ENCODE assay signal across 35 mouse cellular contexts in genomic region chr6:73587686-73588085, GRCm38 (mm10).
DNase-seq lines count a peak whose midpoint lies in the region; ATAC-seq lines count a peak whose summit lies in the region.
"Had no signal": no experiment of that assay in that cellular context is flagged by ENCODE, and none has a peak within 500 bp of the region (broad histone marks: within the 10 kb centered on the region; RNA-seq: fewer than 3 reads in every experiment).

No protein-coding gene starts in this region.

- 90% methylated on average over 2 of the region's 2 CpGs for WGBS in forebrain, embryonic 14.5 days

- ATAC-seq in cerebellum, adult (ENCODE audit: insufficient number of reproducible peaks, low FRiP score, low TSS enrichment): peak; percentile 36; the same call in 1 of the 2 replicates
- no peak for ATAC-seq in forebrain, embryonic 14.5 days
- ATAC-seq: activated CD4-positive, CD25-positive, alpha-beta regulatory T cell, adult 4 months; inflammation-experienced regulatory T-cells, adult 6 months had no signal

- no peak overlapping the region for H3K4me3 ChIP-seq in forebrain, embryonic 14.5 days (ENCODE audit: low read depth, low read length)
- H3K4me3 ChIP-seq: embryonic facial prominence, embryonic 10.5 days; embryonic facial prominence, embryonic 15.5 days; forebrain, embryonic 12.5 days; gastrocnemius, adult 2 months; heart, adult 2 months; heart, embryonic 13.5 days; hindbrain, embryonic 15.5 days; layer of hippocampus, adult 2 months; neural tube, embryonic 13.5 days had no signal

- no peak overlapping the region for H3K27ac ChIP-seq in forebrain, embryonic 14.5 days (ENCODE audit: low read depth, low read length)
- H3K27ac ChIP-seq: embryonic facial prominence, embryonic 10.5 days; embryonic facial prominence, embryonic 15.5 days; forebrain, embryonic 12.5 days; gastrocnemius, adult 2 months; heart, adult 2 months; heart, embryonic 13.5 days; hindbrain, embryonic 15.5 days; layer of hippocampus, adult 2 months; liver, embryonic 14.5 days; neural tube, embryonic 13.5 days; stomach, postnatal 0 days had no signal

- H3K4me1 ChIP-seq in forebrain, embryonic 14.5 days (ENCODE audit: control insufficient read depth, insufficient read depth, low read length): no peaks in the 10 kb centered on the region
- H3K4me1 ChIP-seq: embryonic facial prominence, embryonic 10.5 days; embryonic facial prominence, embryonic 15.5 days; forebrain, embryonic 12.5 days; heart, embryonic 13.5 days; hindbrain, embryonic 15.5 days; neural tube, embryonic 13.5 days had no signal

- no peaks in the 10 kb centered on the region for H3K36me3 ChIP-seq in forebrain, embryonic 14.5 days (ENCODE audit: control insufficient read depth, insufficient read depth, low read length)
- H3K36me3 ChIP-seq: embryonic facial prominence, embryonic 10.5 days; embryonic facial prominence, embryonic 15.5 days; forebrain, embryonic 12.5 days; heart, embryonic 13.5 days; hindbrain, embryonic 15.5 days; neural tube, embryonic 13.5 days had no signal

- no peaks in the 10 kb centered on the region for H3K27me3 ChIP-seq in forebrain, embryonic 14.5 days (replicated peaks; ENCODE audit: control insufficient read depth, insufficient read depth, low read length)
- H3K27me3 ChIP-seq: CH12.LX; embryonic facial prominence, embryonic 15.5 days; forebrain, embryonic 12.5 days; heart, embryonic 13.5 days; hindbrain, embryonic 15.5 days; neural tube, embryonic 13.5 days had no signal

- DNase-seq in cerebellum, adult 8-10 months: no peak
- peak; percentile 7 for DNase-seq in layer of hippocampus, adult 11-12 months (ENCODE audit: low spot score)
- DNase-seq in layer of hippocampus, postnatal 10 days (ENCODE audit: low spot score in 2 of 2): no peak
- DNase-seq in right cerebral cortex, adult 18-20 months: peak; percentile 5
- no peak for DNase-seq in right cerebral cortex, postnatal 25 days
- DNase-seq in forebrain, embryonic 14.5 days (ENCODE audit: low spot score): no peak
- DNase-seq in heart, adult 8-10 months (ENCODE audit: low spot score): no peak
- DNase-seq: adrenal gland, adult 8-10 months; gastrocnemius, adult 2 months; gastrocnemius, postnatal 36 days; heart, adult 2 months; heart, postnatal 10 days; kidney, adult 11 months; kidney, postnatal 14 days; layer of hippocampus, postnatal 36 days; liver; lung, adult 2 months; lung, postnatal 14 days; right cerebral cortex, postnatal 14 days; thymus, adult 18-20 months; thymus, postnatal 25 days had no signal

- H3K4me2 ChIP-seq in forebrain, embryonic 14.5 days (ENCODE audit: low read length): no peak overlapping the region
- H3K4me2 ChIP-seq: embryonic facial prominence, embryonic 15.5 days; forebrain, embryonic 12.5 days; heart, embryonic 13.5 days; hindbrain, embryonic 15.5 days; midbrain, embryonic 11.5 days; neural tube, embryonic 13.5 days had no signal

- no peak overlapping the region for H3K9ac ChIP-seq in forebrain, embryonic 14.5 days (ENCODE audit: low read length)
- H3K9ac ChIP-seq: embryonic facial prominence, embryonic 15.5 days; forebrain, embryonic 12.5 days; heart, embryonic 13.5 days; hindbrain, embryonic 15.5 days; liver, embryonic 14.5 days; neural tube, embryonic 13.5 days had no signal

- no peaks in the 10 kb centered on the region for H3K9me3 ChIP-seq in forebrain, embryonic 14.5 days (replicated peaks; ENCODE audit: control insufficient read depth, low read length)
- H3K9me3 ChIP-seq: embryonic facial prominence, embryonic 10.5 days; embryonic facial prominence, embryonic 15.5 days; forebrain, embryonic 12.5 days; heart, embryonic 13.5 days; hindbrain, embryonic 15.5 days; neural tube, embryonic 13.5 days had no signal

Comparison
In these comparisons a context has a peak if more than half of its experiments do, and no peak if none do; other contexts are left out.
1. DNase-seq: peak in layer of hippocampus, adult 11-12 months (single experiment) and right cerebral cortex, adult 18-20 months (single experiment); none in cerebellum, adult 8-10 months (single experiment), layer of hippocampus, postnatal 10 days (0 of 2), right cerebral cortex, postnatal 25 days (single experiment), forebrain, embryonic 14.5 days (single experiment) and heart, adult 8-10 months (single experiment).